Mouse (Mus musculus) cortical plate, adult 2 months (tissue): ENCODE data around the gene Tesc.

Experiments used
- CTCF ChIP-seq: fragments of 200-500 bp; IDR thresholded peaks from 2 replicates; pipeline ENCODE4 v1.5.1; 2011; ENCODE audit warnings: mild to moderate bottlenecking, control low read depth, low read length; ENCODE audit not compliant: insufficient read depth; ENCODE audit errors: extremely low read depth
- POLR2A ChIP-seq: fragments of 200-500 bp; IDR thresholded peaks from 2 replicates; pipeline ENCODE4 v1.6.1; 2011; ENCODE audit warnings: mild to moderate bottlenecking, low read length, control low read depth; ENCODE audit not compliant: insufficient read depth; ENCODE audit errors: extremely low read depth

DNA sequence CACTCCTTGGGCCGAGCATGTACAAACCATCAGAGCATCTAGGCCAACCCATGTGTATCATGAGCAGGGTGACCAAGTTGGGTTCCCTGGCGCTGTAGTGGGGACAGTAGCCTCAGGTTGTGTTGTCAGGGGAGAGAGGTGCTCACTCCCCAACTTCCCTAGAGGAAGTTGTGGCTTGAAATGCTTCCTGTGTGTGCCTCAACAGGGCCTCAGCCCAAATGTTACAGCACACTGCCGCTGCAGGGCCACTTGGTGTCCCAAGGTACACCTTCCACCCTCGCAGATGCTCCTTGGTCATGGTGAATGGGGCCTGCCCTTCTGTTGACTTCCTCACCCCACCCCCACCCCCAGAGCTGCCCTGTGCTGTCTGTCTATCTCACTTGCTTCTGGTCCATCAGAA lies 20.9 kb downstream of the Tesc start:
- TF ChIP-seq CTCF = no peak
- TF ChIP-seq POLR2A = no peak
